Mouse (Mus musculus): Measurements from ENCODE around the gene Atf3.

DNA sequence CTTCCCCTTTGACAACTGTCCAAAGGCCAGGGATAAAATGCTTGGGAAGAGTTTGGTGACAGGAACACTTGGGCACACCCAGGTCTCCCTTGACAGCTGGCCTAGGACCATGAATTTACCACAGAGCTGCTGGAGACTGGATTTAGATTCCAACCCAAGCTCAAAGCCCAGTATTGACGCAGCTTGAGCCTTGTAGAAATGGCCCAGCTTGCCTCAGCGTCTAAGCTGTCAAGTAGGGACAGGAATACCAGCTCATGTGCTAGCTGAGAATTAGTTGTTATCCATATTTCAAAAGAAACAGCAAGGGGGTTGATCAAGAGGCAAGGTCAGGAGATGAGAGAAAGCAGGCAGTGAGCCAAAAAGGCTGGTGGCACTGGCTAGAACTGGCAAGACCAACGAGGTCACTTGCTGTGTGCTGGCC, 39.5 kb upstream of the Atf3 start:
- no peak for TF ChIP-seq EP300 (optimal IDR thresholded peaks at IDR 0.05)
- no peak for TF ChIP-seq CTCF (IDR thresholded peaks at IDR 0.05; ENCODE audit: low read depth)
